Mouse (Mus musculus): ENCODE measurements around the gene Mettl18.

DNA sequence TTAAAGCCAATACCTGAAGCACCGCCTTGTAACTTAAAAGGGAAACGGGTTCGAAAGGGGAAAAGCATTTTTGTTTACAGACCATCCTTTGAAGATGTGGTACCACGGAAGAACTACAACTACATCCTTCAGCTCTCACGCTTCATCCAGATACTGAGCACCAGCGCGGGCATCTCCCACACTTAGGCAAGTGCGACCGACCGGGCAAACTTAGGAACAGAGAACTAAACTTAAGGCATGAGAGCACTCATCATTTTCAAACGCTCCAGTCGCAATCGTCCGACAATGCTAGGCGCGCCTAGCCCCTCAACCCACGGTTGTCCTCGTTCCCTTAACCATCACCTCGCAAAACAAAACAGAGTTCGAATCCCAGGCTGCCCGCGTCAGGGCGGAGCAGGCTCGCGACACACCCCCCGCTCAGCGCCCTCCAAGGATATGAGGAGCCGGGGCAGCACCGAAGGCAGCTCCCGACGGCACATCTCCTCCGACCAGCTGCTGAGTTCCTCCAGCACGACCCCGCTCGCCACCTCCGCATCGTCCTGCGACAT is 442 bp upstream of the Mettl18 start:
- no peak for TF ChIP-seq EP300 (IDR thresholded peaks at IDR 0.05; ENCODE audit: low read depth)
- TF ChIP-seq CTCF (IDR thresholded peaks at IDR 0.05; ENCODE audit: low read depth): no peak
